Mouse (Mus musculus) spleen, adult 12 weeks (tissue): ENCODE results near the gene Tdp1.

Experiments used
- DNase-seq: peaks from one replicate; pipeline ENCODE4 v3.0.0; 2022; ENCODE audit warnings: low spot score

Gene Tdp1

GRCm38 (mm10) chr12:99898248-99898870 lies 14.0 kb downstream of the Tdp1 start:
- no peak for DNase-seq

- no peak for DNase-seq
These were observed 15.7 kb downstream of the Tdp1 start for GRCm38 (mm10) chr12:99899991-99900390.

DNA sequence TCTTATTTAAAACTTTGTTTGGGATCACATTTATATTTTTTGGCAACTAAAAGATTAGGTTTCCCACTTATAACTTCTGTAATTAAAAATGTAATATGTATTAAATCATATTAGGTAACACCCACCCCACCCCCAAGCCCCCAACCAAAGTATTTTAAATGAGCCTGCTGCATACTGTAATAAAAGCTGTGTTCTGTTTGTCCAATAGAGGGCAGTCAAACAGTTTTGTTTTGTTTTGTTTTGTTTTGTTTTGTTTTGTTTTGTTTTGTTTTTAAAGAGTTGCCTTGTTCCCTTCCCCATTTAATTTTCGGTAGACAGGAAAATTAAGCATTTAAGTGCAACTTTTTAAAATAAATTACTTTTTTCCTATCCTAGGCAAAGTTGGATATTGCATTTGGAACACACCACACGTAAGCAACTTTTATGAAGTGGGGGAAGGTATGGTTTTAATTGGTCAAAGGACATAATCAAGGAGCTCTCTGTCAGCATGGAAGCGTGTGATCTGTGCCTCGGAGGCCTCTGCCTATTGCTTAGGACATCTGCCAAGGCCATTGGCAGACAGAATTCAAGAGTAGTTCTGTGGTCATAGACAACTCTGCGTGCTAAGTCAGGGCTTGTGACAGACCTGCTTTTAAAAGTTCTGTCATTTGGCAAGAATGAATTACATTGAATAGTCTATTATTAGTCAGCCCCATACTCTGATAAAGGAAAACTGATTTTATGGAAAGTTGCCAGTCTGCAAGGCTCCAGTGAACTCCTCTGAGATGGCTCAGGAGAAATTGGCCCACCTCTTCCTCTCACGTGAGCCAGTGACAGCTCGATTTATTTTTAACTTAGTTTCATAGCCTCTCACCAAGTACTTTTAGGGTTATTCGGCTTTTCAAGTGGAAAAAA lies 17.9 kb downstream of the Tdp1 start:
- DNase-seq = no peak

DNA sequence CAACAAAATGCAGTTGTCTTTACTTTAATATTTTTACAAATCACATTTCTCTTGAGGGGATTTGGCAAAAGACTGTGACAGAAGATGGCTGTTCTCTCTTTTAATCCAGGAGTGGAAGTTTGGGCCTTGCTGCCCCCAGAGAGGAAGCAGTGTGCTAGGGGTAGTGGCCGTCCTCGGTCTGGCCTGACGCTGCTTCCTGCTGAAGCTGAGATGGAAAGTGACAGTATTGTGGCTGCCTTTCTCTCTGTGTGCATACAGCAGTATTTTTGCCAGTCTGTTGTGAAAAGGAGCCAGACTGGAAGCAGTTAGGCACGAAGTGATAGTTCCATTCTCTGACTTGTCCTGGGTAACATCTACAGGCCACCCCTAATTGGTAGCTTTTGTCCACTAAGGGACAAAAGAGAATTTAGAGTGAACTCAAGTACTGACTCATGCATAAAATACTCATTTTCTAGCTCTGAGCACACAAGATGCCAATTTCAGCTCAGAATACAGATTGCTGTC lies 18.6 kb downstream of the Tdp1 start:
- no peak for DNase-seq

GRCm38 (mm10) chr12:99904537-99904936 lies 20.2 kb downstream of the Tdp1 start:
- DNase-seq = no peak

- DNase-seq = no peak
These were observed 27.1 kb downstream of the Tdp1 start for GRCm38 (mm10) chr12:99911466-99911865.

GRCm38 (mm10) chr12:99917800-99918427 lies 33.6 kb downstream of the Tdp1 start:
- no peak for DNase-seq

DNA sequence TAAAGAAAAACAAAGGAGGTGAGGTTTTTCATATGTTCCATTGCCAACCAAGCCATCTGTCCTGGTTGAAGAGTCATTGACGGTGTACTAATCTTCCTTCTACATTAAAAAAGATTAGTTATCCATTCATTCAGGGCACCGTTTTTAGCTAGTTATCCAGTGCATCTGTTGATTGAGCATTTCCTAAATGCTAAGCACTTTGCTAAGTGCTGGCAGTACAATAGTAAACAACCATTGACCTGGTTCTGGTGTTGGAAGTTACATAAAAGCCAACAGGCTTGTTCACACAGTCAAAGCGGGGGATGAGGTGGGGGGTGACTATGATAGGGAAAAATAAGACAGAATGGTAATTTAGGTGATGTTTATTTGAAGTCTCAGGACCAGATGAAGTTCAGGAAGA lies 35.3 kb downstream of the Tdp1 start:
- no peak for DNase-seq

DNA sequence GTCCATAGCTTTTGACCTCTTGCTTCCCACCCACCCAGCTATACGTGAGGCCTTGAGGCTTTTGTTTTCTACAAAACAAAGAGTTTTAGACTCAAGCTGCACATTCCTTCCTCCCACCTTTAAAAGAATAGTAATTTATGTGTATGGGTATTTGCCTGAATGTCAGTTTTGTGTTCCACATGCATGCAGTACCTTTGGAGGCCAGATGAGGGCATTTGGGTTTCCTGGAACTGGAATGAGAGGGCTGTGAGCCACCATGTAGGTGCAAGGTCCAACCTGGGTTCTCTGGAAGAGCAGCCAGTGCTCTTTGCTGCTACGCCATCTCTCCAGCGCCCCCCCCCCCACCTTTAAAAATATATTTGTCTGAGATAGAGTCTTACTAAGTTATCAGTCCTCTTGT lies 36.7 kb downstream of the Tdp1 start:
- DNase-seq = no peak

- DNase-seq = no peak
These were observed 38.9 kb downstream of the Tdp1 start for GRCm38 (mm10) chr12:99923131-99923606.

DNA sequence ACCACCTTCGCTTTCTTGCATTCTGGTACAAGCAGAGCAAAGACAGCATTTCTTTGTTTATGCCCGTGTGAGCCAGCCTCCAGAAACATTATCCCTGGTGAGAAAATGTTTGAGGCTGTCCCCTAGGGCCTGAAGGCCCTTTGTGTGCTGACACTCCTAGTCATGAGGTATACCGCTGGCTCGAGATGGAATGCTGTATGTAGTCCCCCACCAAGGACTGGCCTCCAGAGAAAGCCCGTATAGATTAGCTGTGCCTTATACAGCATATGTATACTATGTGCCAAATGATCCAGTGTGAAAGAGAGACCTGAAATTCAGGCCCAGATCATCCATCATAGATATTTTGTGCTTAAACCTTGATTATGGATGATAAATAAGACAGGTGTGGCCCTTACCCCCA lies 39.4 kb downstream of the Tdp1 start:
- DNase-seq = no peak

- DNase-seq = no peak
These were observed 44.0 kb downstream of the Tdp1 start for GRCm38 (mm10) chr12:99928311-99928710.

DNA sequence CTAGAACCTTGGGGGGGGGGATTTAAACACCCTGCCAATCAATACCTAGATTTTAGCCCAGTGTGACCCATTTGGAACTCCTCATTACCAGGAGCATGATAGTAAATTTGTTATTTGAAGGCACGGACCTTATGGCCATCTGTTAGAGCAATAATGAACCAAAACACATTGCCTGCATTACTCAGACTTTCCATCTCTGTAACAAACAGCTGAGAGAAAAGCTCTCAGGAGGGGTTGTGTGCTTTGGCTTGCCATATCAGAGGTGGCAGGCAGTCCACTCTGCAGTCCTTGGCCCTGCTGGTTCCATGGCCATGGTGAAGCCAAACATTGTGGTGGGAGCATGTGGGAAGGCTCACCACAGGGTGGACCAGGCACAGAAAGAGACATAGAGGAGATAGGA lies 44.8 kb downstream of the Tdp1 start:
- no peak for DNase-seq

DNA sequence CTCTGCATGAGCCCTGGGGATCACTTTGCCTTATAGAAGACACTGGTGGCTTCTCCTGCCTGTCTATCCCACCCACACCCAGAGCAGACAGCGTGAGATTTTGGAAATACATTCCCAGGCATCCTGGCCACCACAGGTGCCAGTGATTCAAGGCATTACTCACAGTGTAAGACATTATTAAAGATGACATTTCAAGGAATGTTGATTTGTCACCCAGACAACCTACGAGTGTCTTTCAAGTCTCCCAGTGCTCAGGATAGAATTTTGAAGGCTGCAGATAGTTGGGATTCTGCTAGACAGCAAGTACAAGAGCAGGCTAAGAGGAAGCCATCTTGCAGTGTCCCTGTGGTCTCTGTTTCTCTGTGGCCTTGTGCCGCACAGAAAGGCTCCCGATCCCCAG lies 47.9 kb downstream of the Tdp1 start:
- DNase-seq = no peak

DNA sequence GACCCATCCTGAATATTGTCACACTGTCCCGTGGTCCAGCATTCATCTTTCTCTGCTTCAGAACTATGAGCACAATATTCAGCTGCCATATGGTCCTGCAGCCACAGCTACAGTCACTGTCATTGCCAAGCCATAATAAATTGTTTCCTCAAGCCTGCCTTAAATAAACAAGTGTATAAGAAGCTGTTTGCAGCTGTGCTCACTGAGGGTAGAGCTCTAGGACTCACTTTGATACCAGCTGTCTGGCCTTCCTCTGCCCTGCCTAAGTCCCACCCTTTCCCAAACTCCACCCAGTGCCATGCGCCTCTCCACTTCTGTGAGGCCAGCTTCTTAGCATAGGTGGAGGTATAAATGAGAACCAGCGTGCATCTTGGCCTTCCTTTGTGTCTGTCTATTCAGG lies 49.3 kb downstream of the Tdp1 start:
- no peak for DNase-seq

DNA sequence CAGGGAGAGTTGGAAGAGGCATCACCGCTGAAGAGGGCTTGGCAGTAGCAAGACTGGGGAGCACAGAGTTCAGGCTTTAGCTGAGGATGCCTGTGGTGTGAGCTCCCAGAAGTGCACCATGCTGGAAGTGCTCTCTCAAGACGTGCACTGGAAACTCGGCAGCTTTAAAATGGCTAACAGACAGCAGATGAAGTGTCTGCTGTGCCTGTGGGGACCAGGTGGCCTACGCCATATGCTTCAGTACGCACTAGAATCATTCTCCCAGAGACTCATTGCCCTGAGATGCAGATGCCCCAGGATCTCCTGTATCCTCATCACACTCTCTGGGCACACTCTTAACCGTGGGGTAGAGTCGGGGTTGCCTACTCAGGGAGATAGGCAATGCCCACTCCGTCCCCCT lies 51.1 kb downstream of the Tdp1 start:
- DNase-seq = no peak

DNA sequence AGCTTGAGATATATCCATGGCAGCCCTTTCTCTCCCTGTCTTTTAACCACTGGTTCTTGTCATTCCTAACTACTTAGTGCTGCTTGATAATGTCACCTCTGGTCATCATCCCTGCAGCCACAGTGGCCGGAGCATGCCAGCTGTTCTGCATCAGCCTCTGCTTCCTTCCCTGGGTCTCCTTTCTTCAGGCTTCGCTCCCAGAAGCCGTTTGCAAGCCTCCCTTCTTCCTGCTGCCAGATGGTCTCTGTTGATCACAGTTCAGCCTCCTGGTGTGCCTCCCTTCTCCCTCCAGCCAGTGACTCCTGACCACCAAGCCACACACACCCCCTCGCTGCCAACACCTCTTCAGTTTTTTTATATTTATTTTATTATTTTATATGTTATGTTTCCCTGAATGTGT lies 54.2 kb downstream of the Tdp1 start:
- no peak for DNase-seq

GRCm38 (mm10) chr12:99939179-99939578 lies 54.9 kb downstream of the Tdp1 start:
- no peak for DNase-seq

DNA sequence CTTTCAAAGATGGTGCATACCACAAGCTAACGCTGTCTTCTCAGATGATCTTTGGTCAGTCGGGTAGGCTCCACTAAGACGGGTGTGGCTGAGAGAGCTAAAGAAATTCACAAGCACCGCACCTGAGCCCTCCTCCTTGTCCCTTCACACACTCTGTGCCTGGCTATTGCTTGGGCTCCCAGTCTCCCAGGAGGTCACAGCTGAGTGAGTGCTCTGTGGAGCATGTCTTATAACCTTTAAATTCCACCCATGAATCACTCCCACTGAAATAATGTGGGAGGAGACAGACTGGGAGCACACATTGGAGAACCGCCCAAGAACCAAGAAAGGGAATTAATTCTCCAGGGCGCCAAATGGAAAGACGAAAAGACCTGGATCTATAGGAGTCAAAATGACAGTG lies 56.4 kb downstream of the Tdp1 start:
- no peak for DNase-seq

DNA sequence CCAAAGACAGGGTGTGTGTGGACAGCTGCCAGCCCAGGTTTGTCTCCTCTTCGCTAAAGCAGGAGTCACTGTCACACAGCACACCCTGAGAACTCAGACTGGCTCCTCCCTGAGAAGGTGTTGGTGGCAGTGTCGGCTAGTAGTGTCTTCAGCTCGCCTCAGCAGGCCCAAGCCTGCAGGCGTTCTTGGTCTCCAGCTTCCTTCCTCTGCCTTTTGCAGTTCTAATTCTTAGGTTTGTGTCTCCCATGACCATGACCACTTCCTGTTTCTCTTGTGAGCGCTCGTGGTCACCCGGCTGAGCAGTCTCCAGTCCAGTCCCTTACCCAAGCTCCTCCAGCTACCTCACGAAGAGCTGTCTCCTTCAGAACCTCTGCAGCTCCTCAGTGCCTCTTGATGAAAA lies 58.1 kb downstream of the Tdp1 start:
- no peak for DNase-seq

DNA sequence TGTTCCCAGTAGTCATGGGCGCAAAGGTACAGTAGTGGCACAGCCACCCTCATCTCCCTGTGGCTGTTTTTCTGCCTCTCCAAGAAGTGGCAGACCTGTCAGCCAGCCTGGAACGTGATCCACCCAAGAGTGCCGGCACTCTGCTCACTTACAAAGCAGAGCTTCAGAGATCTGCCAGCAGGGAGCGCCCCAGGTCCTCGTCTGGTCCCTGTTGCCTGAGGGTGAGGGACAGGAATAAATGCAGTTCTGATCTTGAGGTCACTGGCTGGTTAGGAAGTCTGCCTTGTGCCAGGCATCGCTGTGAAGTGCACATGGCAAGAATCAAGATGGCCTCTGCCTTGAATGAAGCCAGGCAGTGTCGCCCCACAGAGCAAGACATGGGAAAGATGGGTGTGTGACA lies 68.6 kb downstream of the Tdp1 start:
- no peak for DNase-seq

GRCm38 (mm10) chr12:99956411-99956810 lies 72.1 kb downstream of the Tdp1 start:
- no peak for DNase-seq
